Mouse (Mus musculus) CD4-positive, CD25-positive, alpha-beta regulatory T cell (primary cell): ENCODE results near the gene Reps2. TPM values are rescaled to one million over a fixed set of nuclear protein-coding genes. Genes with fewer than 3 reads are reported as not detected.

Source experiments
- polyA plus RNA-seq: library from polyadenylated mRNA; unstranded; fragments of 100-300 nt; shearing (Covaris generic); gene quantifications from one replicate; pipeline ENCODE4 v1.2.1, GENCODE M21; 2017

The Reps2 gene
- polyA plus RNA-seq, result 0.24 TPM

DNA sequence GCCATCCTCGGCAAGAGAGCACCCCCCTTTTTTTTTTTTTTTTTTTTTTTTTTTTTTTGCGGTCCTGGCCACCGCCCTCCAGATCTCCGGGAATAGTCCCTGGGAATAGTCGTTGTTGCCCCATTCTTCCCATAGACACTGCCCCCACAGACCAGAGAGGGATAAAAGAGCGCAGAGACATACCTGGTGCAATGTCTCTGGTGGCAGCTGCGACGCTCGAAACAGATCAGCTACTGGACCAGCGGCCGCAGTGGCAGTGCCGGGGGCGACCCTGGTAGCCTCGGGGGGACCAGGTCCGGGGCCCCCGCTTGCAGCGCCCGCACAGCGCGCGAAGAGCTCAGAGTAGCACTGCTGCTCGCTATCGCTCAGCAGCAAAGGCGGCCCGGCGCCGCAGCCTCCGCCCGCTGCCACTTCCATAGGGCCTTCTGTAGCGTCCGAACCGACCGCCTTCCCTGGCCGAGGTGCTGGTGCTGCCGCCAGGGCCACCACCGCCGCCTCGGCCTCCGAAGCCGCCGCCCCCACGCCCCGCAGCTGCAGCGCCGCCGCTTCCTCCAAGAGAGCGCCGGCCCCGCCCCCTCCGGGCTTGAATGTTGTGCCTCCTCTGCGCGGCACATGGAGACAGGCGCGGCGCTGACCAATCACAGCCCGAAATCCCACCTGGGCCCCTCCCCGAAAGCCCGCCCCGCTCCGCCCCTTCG, at the start of gene Reps2:
TSS of gene Reps2 (minus strand) at position 559 of the 698 bp plus-strand sequence.

Other genes starting within 250 kb of the Reps2 start
- 262 TPM for gene Rbbp7, start 116.8 kb upstream of the Reps2 start, polyA plus RNA-seq
- 14.6 TPM for gene Txlng, start 185.8 kb upstream of the Reps2 start, polyA plus RNA-seq
- 46.7 TPM for gene Syap1, start 244.8 kb upstream of the Reps2 start, polyA plus RNA-seq